Mouse (Mus musculus) urinary bladder, postnatal 25 days (tissue): ENCODE measurements around the gene Rbm8a.

Experiments
- DNase-seq: peaks from one replicate; pipeline ENCODE4 v3.0.0; 2022; ENCODE audit warnings: low spot score

Gene Rbm8a

DNA sequence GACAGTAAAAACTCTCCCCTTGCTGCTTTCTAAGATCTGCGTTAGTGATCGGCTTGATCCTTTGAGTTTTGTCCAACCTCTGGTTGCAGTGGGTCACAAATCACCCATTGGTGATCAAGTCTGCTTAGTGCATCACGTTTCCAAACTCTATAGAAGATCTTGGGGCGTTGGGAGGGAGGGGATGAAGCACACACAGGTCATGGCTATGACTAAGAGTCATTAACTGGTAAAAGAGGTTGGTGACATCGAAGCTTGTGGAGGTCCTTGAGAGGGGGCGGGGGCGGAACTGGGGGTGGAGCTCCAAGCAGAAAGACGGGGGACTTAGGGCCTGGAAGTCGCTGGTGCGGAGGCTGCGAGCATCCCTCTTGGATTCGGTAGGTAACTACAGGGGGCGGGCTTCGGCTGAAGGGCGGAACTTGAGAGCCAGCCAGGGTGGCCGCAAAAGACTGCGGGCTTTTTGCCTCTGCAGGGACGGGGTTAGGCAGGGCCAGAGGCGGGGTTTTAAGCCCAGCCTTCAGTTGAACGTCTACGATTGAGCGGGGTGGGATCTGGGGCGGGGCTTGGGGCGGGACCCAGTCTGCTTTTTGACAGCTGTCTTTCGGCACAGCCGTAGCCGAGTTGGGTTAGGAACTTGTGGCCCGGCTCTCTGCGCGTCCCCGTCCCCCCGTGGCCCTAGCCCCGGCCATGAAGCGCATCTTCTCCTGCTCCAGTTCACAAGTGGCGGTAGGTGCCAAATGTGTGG is 40.2 kb downstream of the Rbm8a start, which contains the start of gene Ankrd35:
Gene Ankrd35, plus strand, starts transcription at position 405 of the 742 bp plus-strand sequence.
- DNase-seq, result peak; percentile 68

DNA sequence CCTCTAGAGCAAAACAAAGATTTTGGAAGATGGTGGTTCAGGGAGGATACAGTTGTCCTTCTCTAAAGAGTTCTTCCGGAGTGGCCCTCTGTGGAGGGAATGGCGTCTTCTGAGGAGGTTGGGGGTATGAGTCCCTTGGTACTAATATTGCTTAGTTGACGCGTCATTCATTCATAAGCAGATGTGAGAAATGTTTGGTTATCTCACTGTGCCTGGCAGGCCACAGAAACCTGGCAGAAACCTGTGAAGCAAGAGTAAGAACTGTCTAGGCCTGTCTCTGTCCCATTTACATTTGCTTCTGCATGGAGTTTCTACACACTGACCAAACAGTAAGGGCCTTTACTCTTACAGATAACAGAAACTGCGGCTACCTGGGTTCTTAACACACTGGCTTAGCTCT is 41.8 kb downstream of the Rbm8a start:
- DNase-seq, result no peak

DNA sequence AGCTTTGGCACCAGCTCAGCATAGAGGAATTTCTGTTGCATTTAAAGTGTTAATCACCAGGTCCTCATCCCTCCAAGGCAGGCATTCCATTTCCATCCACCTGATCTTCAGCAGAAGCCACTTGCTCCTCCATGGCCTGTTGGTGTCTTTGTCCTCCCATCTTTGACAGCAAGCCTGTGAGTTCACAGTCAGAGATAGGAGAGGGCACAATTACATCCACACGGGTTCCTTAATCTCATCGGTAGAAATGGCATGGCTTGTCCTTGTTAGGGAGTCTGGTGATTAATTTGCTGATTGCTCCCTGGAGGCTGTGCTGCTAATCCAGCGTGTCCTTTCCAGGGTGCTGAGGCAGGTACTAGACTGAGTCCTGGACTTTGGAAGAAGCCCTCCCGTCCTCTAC is 43.8 kb downstream of the Rbm8a start:
- no peak for DNase-seq

DNA sequence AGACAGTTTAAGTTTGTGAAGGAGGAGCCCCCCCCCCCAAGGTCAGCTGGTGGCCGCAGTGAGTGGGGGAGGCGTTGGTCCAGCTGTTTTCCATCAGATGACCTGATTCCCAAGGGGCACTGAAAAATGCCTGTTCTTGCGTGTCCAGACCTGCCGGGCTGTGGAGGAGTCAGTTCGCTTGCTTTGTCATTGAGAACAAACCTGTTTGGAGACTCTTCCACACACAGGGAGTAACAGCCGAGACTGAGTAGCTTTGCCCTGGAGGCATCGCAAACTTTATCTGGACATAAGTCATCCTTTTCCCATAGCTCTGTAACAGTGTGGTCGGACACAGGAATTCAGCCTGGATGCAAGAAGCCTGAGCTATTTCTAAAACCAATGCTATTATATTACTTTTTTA is 44.7 kb downstream of the Rbm8a start:
- peak; percentile 48 for DNase-seq

DNA sequence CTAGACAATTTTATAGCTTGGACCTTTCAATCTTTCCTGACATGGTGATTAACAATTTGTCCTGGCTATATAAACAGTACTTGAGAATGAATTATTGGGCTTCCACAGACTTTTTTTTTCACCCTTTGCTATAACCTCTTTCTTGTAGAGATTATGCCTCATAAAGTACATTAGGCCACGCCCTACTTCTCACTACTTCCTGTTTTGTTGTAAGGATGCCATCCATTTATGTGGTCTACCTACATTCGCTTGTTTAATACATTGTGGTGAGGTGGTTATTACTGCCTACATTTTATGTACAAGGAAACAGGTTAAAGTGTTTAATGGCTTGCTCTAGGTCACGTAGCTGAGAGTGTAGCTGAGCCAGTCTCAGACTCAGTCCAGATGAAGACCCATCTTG is 45.4 kb downstream of the Rbm8a start:
- no peak for DNase-seq

DNA sequence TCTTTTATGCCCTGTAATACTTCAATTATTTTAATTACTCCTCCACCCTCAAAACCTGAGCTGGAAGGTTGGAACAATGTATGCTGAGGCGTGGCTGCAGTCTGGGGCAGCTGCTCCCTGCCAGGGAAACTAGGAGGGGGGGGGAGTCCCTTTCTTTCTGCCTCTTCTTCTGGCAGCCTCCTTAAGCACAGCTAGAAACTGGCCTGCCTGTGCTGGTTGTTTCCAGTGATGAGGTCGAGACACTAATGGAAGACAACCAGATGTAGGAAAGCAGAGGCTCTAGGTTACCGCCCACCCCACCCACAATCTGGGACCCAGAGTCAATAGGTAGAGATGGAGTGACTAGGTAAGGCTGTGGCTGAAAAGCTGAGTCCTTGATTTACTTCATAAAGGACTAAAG is 46.0 kb downstream of the Rbm8a start:
- no peak for DNase-seq

DNA sequence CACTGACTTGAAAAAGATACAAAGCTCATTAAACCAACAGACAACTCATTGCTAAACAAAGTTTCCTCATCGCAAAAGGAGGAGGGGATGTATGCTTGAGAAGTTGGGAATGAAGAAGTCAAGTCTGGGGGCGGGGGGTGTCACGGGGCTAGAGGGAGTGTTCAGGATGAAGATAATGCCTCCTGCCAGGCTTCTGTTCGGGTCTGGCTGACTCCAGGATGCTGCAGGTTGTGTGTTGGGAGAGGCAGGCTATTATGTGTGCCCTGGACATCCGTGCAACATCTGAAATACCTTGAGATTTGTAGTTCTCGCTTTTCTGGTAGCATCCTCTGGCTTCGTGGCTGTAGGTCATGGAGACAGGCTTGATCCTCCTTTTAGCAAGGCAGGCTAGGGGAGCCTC is 48.7 kb downstream of the Rbm8a start:
- DNase-seq, result no peak

DNA sequence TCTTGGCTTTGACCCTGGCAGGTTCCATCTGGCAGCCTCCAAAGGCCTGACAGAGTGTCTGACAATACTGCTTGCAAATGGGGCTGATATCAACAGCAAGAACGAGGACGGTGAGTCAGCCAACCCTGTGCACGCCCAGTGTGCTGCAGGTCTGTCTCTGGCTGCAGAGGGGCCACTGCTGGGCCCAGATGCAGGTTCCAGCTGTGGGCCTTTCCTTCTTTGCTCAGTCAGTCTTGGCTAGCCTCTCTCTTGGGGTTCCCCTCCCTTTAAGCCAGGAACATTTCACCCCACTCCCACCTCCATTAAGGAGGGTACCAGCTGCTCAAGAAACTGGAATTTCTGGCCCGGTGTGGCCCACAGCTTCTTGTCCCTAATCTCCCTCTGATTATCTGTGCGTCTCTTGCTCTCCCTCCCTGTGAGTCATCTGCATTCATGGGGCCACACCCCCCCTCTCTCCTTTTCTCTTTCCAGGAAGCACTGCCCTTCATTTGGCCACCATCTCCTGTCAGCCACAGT is 49.5 kb downstream of the Rbm8a start:
- peak; percentile 40 for DNase-seq

DNA sequence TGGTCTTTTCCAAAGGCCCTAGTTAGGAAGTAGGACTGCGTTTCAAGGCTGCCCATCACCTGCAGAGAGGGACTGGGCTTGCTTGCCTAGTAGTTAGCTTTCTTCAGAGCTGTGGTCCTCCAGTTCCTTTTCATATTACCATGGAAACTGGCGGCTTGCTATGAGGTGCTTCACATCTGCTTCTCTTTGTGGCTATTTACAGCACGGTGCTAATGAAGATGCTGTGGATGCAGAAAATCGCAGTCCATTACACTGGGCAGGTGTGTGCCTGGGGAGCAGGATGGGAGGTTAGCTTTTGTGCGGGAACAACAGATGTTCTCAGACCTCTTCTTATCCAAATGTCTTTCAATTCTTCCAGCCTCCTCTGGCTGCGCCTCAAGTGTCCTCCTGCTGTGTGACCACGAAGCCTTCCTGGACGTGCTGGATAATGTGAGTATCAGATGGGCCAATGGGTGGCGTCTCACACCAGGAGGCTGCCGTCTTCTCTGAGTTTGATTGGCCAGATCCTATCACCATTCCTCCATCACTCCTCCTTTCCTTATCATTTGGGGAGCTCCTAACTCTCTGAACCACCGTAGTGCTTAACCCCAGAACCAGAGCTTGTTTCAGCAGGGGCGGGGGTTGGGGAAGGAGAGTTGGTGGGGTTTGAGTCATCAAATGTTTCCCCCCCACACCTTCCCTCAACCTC is 50.7 kb downstream of the Rbm8a start:
- no peak for DNase-seq
